In genomic region chr1:54421670-54422069, GRCm38 (mm10) we compare ENCODE assay signal across 18 mouse cellular contexts. TPM values are rescaled to one million over a fixed set of nuclear protein-coding genes. Genes with fewer than 3 reads are reported as not detected.
DNase-seq lines count a peak whose midpoint lies in the region; ATAC-seq and TF ChIP-seq lines count a peak whose summit lies in the region.
"Had no signal": no experiment of that assay in that cellular context is flagged by ENCODE, and none has a peak within 500 bp of the region (broad histone marks: within the 10 kb centered on the region; RNA-seq: fewer than 3 reads in every experiment).

No protein-coding gene starts in this region.

- WGBS in thymus, adult 2 months: 6% methylated on average over 3 of the region's 3 CpGs

- H3K27me3 ChIP-seq in thymus, adult 2 months (ENCODE audit: control insufficient read depth, insufficient read depth, low read length): no peaks in the 10 kb centered on the region
- H3K27me3 ChIP-seq: embryonic facial prominence, embryonic 13.5 days; forebrain, embryonic 13.5 days; hindbrain, embryonic 13.5 days had no signal

- no peak for TF ChIP-seq CTCF in thymus, adult 2 months (IDR thresholded peaks at IDR 0.05; ENCODE audit: borderline replicate concordance, control insufficient read depth, extremely low read depth, insufficient read depth, low read length, poor library complexity)

- H3K36me3 ChIP-seq in thymus, adult 2 months (ENCODE audit: control insufficient read depth, insufficient read depth, low read length): peaks cover 44% of the 10 kb centered on the region

- no peak overlapping the region for H3K4me3 ChIP-seq in thymus, adult 2 months (ENCODE audit: control insufficient read depth, insufficient read depth, low read length)
- H3K4me3 ChIP-seq: embryonic facial prominence, embryonic 13.5 days; forebrain, embryonic 13.5 days; hindbrain, embryonic 13.5 days had no signal

- peak; percentile 18 for DNase-seq in thymus, adult 2 months
- DNase-seq in thymus, postnatal 4 days: no peak
- peak; percentile 82 for DNase-seq in thymus, postnatal 0 days (ENCODE audit: low spot score)
- DNase-seq in adrenal gland, adult 18-20 months (ENCODE audit: low spot score in 2 of 2): no peak
- DNase-seq in testis, postnatal 14 days (ENCODE audit: low spot score): no peak
- DNase-seq: cerebellum, adult 8-10 months; cerebellum, postnatal 25 days; forebrain, postnatal 0 days; gastrocnemius, postnatal 36 days; heart, adult 11 months; heart, postnatal 14 days had no signal

- TF ChIP-seq POLR2A in thymus, adult 2 months (IDR thresholded peaks at IDR 0.05; ENCODE audit: control insufficient read depth, extremely low read depth, insufficient read depth, low read length, poor library complexity): no peak

- peak; percentile 80 for ATAC-seq in activated CD4-positive, CD25-positive, alpha-beta regulatory T cell, adult 4 months
- ATAC-seq in erythroid progenitor cell, adult 5-6 weeks (replicated peaks; ENCODE audit: low FRiP score, poor library complexity, severe bottlenecking): no peak
- ATAC-seq: forebrain, embryonic 13.5 days; forebrain, postnatal 0 days; hindbrain, postnatal 0 days; intestine, embryonic 16.5 days had no signal

- no peak overlapping the region for H3K27ac ChIP-seq in thymus, adult 2 months (ENCODE audit: control insufficient read depth, insufficient read depth, low read length)
- H3K27ac ChIP-seq: embryonic facial prominence, embryonic 13.5 days; forebrain, embryonic 13.5 days; hindbrain, embryonic 13.5 days; hindbrain, postnatal 0 days had no signal

- peaks cover 5% of the 10 kb centered on the region for H3K4me1 ChIP-seq in thymus, adult 2 months (replicated peaks; ENCODE audit: control insufficient read depth, insufficient read depth, low read length)
- H3K4me1 ChIP-seq: embryonic facial prominence, embryonic 13.5 days; forebrain, embryonic 13.5 days; hindbrain, embryonic 13.5 days had no signal

RNA-seq across cellular contexts. Expression of gene Gtf3c3, which starts 17.1 kb away (rescaled TPM):
- 5.8 and 6.5 TPM in 2 replicates for polyA plus RNA-seq in thymus, adult 2 months (2012; rRNA removed)
- polyA plus RNA-seq in activated CD4-positive, CD25-positive, alpha-beta regulatory T cell, adult 4 months (2017; shearing (Covaris generic)): 10 to 100 TPM; 17.3 to 21.9 TPM
- 15.0 and 17.1 TPM in 2 replicates for polyA plus RNA-seq in thymus, postnatal 0 days (2015; fragmentation: Nextera tagmentation; extraction: Ambion mirVana)
- total RNA-seq in adrenal gland, adult 18-20 months (2021): 10 to 100 TPM; 13.4 to 16.2 TPM
- 2.9 and 19.5 TPM in 2 replicates for total RNA-seq in erythroid progenitor cell, adult 5-6 weeks (2015; ENCODE audit: low replicate concordance)
- total RNA-seq in erythroid progenitor cell, adult 5-6 weeks (2017; ENCODE audit: low replicate concordance): 3.8 and 7.4 TPM in 2 replicates

Comparison
In these comparisons a context has a peak if more than half of its experiments do, and no peak if none do; other contexts are left out.
1. DNase-seq: peak in thymus, adult 2 months (single experiment) and thymus, postnatal 0 days (single experiment); none in thymus, postnatal 4 days (single experiment), adrenal gland, adult 18-20 months (0 of 2) and testis, postnatal 14 days (single experiment).